ENCODE assay signal across 20 mouse cellular contexts in genomic region chr12:111168891-111169290, GRCm38 (mm10). TPM values are rescaled to one million over a fixed set of nuclear protein-coding genes. Genes with fewer than 3 reads are reported as not detected.
DNase-seq lines count a peak whose midpoint lies in the region; ATAC-seq and TF ChIP-seq lines count a peak whose summit lies in the region.
"Had no signal": no experiment of that assay in that cellular context is flagged by ENCODE, and none has a peak within 500 bp of the region (broad histone marks: within the 10 kb centered on the region; RNA-seq: fewer than 3 reads in every experiment).

No protein-coding gene starts in this region.

- H3K27ac ChIP-seq in hindbrain, embryonic 14.5 days, result no peak overlapping the region
- H3K27ac ChIP-seq in hindbrain, embryonic 10.5 days, result no peak overlapping the region
- no peak overlapping the region for H3K27ac ChIP-seq in hindbrain, postnatal 0 days
- H3K27ac ChIP-seq: embryonic facial prominence, embryonic 13.5 days; forebrain, embryonic 10.5 days; limb, embryonic 12.5 days; liver, embryonic 15.5 days; midbrain, embryonic 12.5 days had no signal

- H3K4me2 ChIP-seq in hindbrain, embryonic 14.5 days (replicated peaks), result peak overlapping the region; percentile 41
- peak overlapping the region; percentile 30; the same call in 1 of the 2 replicates for H3K4me2 ChIP-seq in hindbrain, postnatal 0 days (ENCODE audit: low read depth, low read length)

- peaks cover 3% of the 10 kb centered on the region; the same call in 1 of the 2 replicates for H3K36me3 ChIP-seq in hindbrain, embryonic 14.5 days (replicated peaks; ENCODE audit: control insufficient read depth, insufficient read depth)
- H3K36me3 ChIP-seq in hindbrain, embryonic 10.5 days, result peaks cover 24% of the 10 kb centered on the region
- no peaks in the 10 kb centered on the region for H3K36me3 ChIP-seq in hindbrain, postnatal 0 days (ENCODE audit: insufficient read depth, low read length)
- H3K36me3 ChIP-seq: liver, embryonic 15.5 days had no signal

- peaks cover 32% of the 10 kb centered on the region for H3K4me1 ChIP-seq in hindbrain, embryonic 14.5 days (replicated peaks; ENCODE audit: control insufficient read depth, insufficient read depth, low read length)
- peaks cover 41% of the 10 kb centered on the region for H3K4me1 ChIP-seq in hindbrain, embryonic 10.5 days (replicated peaks)
- peaks cover 26% of the 10 kb centered on the region for H3K4me1 ChIP-seq in hindbrain, postnatal 0 days (ENCODE audit: insufficient read depth, low read length)

- H3K9me3 ChIP-seq in hindbrain, embryonic 14.5 days (ENCODE audit: control insufficient read depth, low read length), result no peaks in the 10 kb centered on the region
- no peaks in the 10 kb centered on the region for H3K9me3 ChIP-seq in hindbrain, embryonic 10.5 days
- no peaks in the 10 kb centered on the region for H3K9me3 ChIP-seq in hindbrain, postnatal 0 days (ENCODE audit: low read length)
- H3K9me3 ChIP-seq: embryonic facial prominence, embryonic 13.5 days; forebrain, embryonic 10.5 days; limb, embryonic 12.5 days; liver, embryonic 15.5 days; midbrain, embryonic 12.5 days had no signal

- no peak overlapping the region for H3K4me3 ChIP-seq in hindbrain, embryonic 14.5 days (replicated peaks; ENCODE audit: low read length)
- H3K4me3 ChIP-seq in hindbrain, embryonic 10.5 days, result no peak overlapping the region
- H3K4me3 ChIP-seq in hindbrain, postnatal 0 days (ENCODE audit: low read length), result no peak overlapping the region
- H3K4me3 ChIP-seq: embryonic facial prominence, embryonic 13.5 days; limb, embryonic 12.5 days; liver, embryonic 15.5 days had no signal

- no peak for ATAC-seq in hindbrain, embryonic 14.5 days (ENCODE audit: low FRiP score)
- no peak for ATAC-seq in hindbrain, postnatal 0 days
- ATAC-seq: inflammation-experienced regulatory T-cells, adult 6 months had no signal

- 62% methylated on average over 4 of the region's 4 CpGs for WGBS in hindbrain, embryonic 14.5 days
- WGBS in hindbrain, embryonic 10.5 days, result 92% methylated on average over 4 of the region's 4 CpGs
- 51% methylated on average over 4 of the region's 4 CpGs for WGBS in hindbrain, postnatal 0 days

- no peak for TF ChIP-seq CTCF in hindbrain, postnatal 0 days (IDR thresholded peaks at IDR 0.05; ENCODE audit: low read depth)

- DNase-seq in hindbrain, embryonic 14.5 days (ENCODE audit: low spot score), result no peak
- no peak for DNase-seq in hindbrain, embryonic 10.5 days (ENCODE audit: low spot score)
- DNase-seq in adrenal gland, postnatal 25 days, result peak; percentile 55
- DNase-seq in brain, adult 2 months (ENCODE audit: low read depth, low spot score), result peak; percentile 47
- DNase-seq in hindbrain, postnatal 0 days (ENCODE audit: low spot score), result peak; percentile 58
- DNase-seq in thymus, postnatal 36 days, result no peak
- no peak for DNase-seq in T-cell, adult 2 months (ENCODE audit: low spot score)
- DNase-seq: heart, adult 18-20 months; kidney, postnatal 10 days; layer of hippocampus, postnatal 36 days; right cerebral cortex, postnatal 25 days had no signal

- H3K27me3 ChIP-seq in hindbrain, embryonic 14.5 days (ENCODE audit: control insufficient read depth, insufficient read depth, low read length), result no peaks in the 10 kb centered on the region
- H3K27me3 ChIP-seq in hindbrain, embryonic 10.5 days (ENCODE audit: insufficient read depth, poor library complexity, severe bottlenecking), result no peaks in the 10 kb centered on the region
- no peaks in the 10 kb centered on the region for H3K27me3 ChIP-seq in hindbrain, postnatal 0 days (ENCODE audit: insufficient read depth, low read length)
- H3K27me3 ChIP-seq: CH12.LX; embryonic facial prominence, embryonic 13.5 days; limb, embryonic 12.5 days; midbrain, embryonic 12.5 days had no signal

- peak overlapping the region; percentile 36; the same call in 1 of the 2 replicates for H3K9ac ChIP-seq in hindbrain, embryonic 14.5 days
- no peak overlapping the region for H3K9ac ChIP-seq in hindbrain, postnatal 0 days (replicated peaks; ENCODE audit: low read length)
- H3K9ac ChIP-seq: embryonic facial prominence, embryonic 13.5 days; limb, embryonic 12.5 days; liver, embryonic 15.5 days had no signal

RNA-seq across cellular contexts. Expression of gene Traf3, which starts 2.7 kb away (rescaled TPM):
- 20.9 and 22.5 TPM in 2 replicates for polyA plus RNA-seq in hindbrain, embryonic 14.5 days (2014; fragmentation: Nextera tagmentation; extraction: Ambion mirVana)
- polyA plus RNA-seq in hindbrain, embryonic 10.5 days (2016; fragmentation: Nextera tagmentation; extraction: Ambion mirVana), result 11.0 and 13.9 TPM in 2 replicates
- 31.6 and 32.4 TPM in 2 replicates for total RNA-seq in adrenal gland, postnatal 25 days (2021)
- 35.8 and 40.8 TPM in 2 replicates for total RNA-seq in hindbrain, postnatal 0 days (2014; rRNA removed)
- polyA plus RNA-seq in hindbrain, postnatal 0 days (2015; fragmentation: Nextera tagmentation; extraction: Ambion mirVana), result 12.9 and 13.7 TPM in 2 replicates

RNA-seq across cellular contexts. Expression of gene 4930595D18Rik, which starts 15.4 kb away (rescaled TPM):
- not detected in 2 replicates for polyA plus RNA-seq in hindbrain, embryonic 14.5 days (2014; fragmentation: Nextera tagmentation; extraction: Ambion mirVana)
- polyA plus RNA-seq in hindbrain, embryonic 10.5 days (2016; fragmentation: Nextera tagmentation; extraction: Ambion mirVana), result not detected in 2 replicates
- not detected in 2 replicates for total RNA-seq in adrenal gland, postnatal 25 days (2021)
- not detected in 2 replicates for total RNA-seq in hindbrain, postnatal 0 days (2014; rRNA removed)
- not detected in 2 replicates for polyA plus RNA-seq in hindbrain, postnatal 0 days (2015; fragmentation: Nextera tagmentation; extraction: Ambion mirVana)
- total RNA-seq: CH12.LX; gastrocnemius, adult 18-20 months; heart, adult 18-20 months; layer of hippocampus, postnatal 36 days had no signal
- polyA plus RNA-seq: embryonic facial prominence, embryonic 13.5 days; forebrain, embryonic 10.5 days; heart, embryonic 16.5 days; limb, embryonic 12.5 days; liver, embryonic 15.5 days; midbrain, embryonic 12.5 days had no signal

Comparison
In these comparisons a context has a peak if more than half of its experiments do, and no peak if none do; other contexts are left out.
1. DNase-seq: peak in adrenal gland, postnatal 25 days (single experiment), brain, adult 2 months (single experiment) and hindbrain, postnatal 0 days (single experiment); none in hindbrain, embryonic 14.5 days (single experiment), hindbrain, embryonic 10.5 days (single experiment), thymus, postnatal 36 days (0 of 2) and T-cell, adult 2 months (single experiment).